9 mouse cellular contexts compared by ENCODE assay signal in genomic region chr6:70956936-70957335, GRCm38 (mm10). TPM values are rescaled to one million over a fixed set of nuclear protein-coding genes. Genes with fewer than 3 reads are reported as not detected.
DNase-seq lines count a peak whose midpoint lies in the region; ATAC-seq and TF ChIP-seq lines count a peak whose summit lies in the region.
"Had no signal": no experiment of that assay in that cellular context is flagged by ENCODE, and none has a peak within 500 bp of the region (broad histone marks: within the 10 kb centered on the region; RNA-seq: fewer than 3 reads in every experiment).

No protein-coding gene starts in this region.

- TF ChIP-seq EP300 in heart, postnatal 0 days (IDR thresholded peaks at IDR 0.05; ENCODE audit: low read depth): no peak
- TF ChIP-seq EP300 in ES-Bruce4 (IDR thresholded peaks at IDR 0.05; ENCODE audit: insufficient read depth, low read depth, low read length): no peak

- H3K36me3 ChIP-seq in heart, postnatal 0 days (replicated peaks; ENCODE audit: control insufficient read depth, insufficient read depth, low read length): no peaks in the 10 kb centered on the region
- H3K36me3 ChIP-seq in ES-Bruce4 (ENCODE audit: control insufficient read depth, insufficient read depth, low read length, poor library complexity, severe bottlenecking): peaks cover 6% of the 10 kb centered on the region; the same call in 1 of the 2 replicates
- no peaks in the 10 kb centered on the region for H3K36me3 ChIP-seq in embryonic facial prominence, embryonic 13.5 days
- no peaks in the 10 kb centered on the region for H3K36me3 ChIP-seq in limb, embryonic 10.5 days
- no peaks in the 10 kb centered on the region for H3K36me3 ChIP-seq in stomach, embryonic 14.5 days (ENCODE audit: control insufficient read depth, insufficient read depth, low read length)

- H3K9me3 ChIP-seq in heart, postnatal 0 days (replicated peaks; ENCODE audit: control insufficient read depth, low read length): no peaks in the 10 kb centered on the region
- H3K9me3 ChIP-seq in ES-Bruce4 (replicated peaks; ENCODE audit: control insufficient read depth, insufficient read depth, low read length, poor library complexity, severe bottlenecking): no peaks in the 10 kb centered on the region
- no peaks in the 10 kb centered on the region for H3K9me3 ChIP-seq in embryonic facial prominence, embryonic 13.5 days
- no peaks in the 10 kb centered on the region for H3K9me3 ChIP-seq in limb, embryonic 10.5 days (replicated peaks)
- no peaks in the 10 kb centered on the region for H3K9me3 ChIP-seq in stomach, embryonic 14.5 days (ENCODE audit: control insufficient read depth, low read depth, low read length)

- TF ChIP-seq CTCF in heart, postnatal 0 days (IDR thresholded peaks at IDR 0.05; ENCODE audit: low read depth): no peak
- no peak for TF ChIP-seq CTCF in ES-Bruce4 (IDR thresholded peaks at IDR 0.05; ENCODE audit: low read depth, low read length)

- peak overlapping the region; percentile 50 for H3K4me2 ChIP-seq in heart, postnatal 0 days (ENCODE audit: low read depth, low read length)
- peak overlapping the region; percentile 94 for H3K4me2 ChIP-seq in embryonic facial prominence, embryonic 13.5 days
- H3K4me2 ChIP-seq in stomach, embryonic 14.5 days (replicated peaks; ENCODE audit: low read depth, low read length): peak overlapping the region; percentile 64

- peaks cover 89% of the 10 kb centered on the region for H3K27me3 ChIP-seq in heart, postnatal 0 days (ENCODE audit: control insufficient read depth, insufficient read depth, low read length)
- peaks cover 16% of the 10 kb centered on the region for H3K27me3 ChIP-seq in ES-Bruce4 (ENCODE audit: control insufficient read depth, insufficient read depth, low read length, poor library complexity, severe bottlenecking)
- peaks cover 79% of the 10 kb centered on the region for H3K27me3 ChIP-seq in embryonic facial prominence, embryonic 13.5 days
- H3K27me3 ChIP-seq in limb, embryonic 10.5 days (ENCODE audit: low read depth, poor library complexity, severe bottlenecking): peaks cover 94% of the 10 kb centered on the region
- peaks cover 39% of the 10 kb centered on the region for H3K27me3 ChIP-seq in stomach, embryonic 14.5 days (ENCODE audit: control insufficient read depth, insufficient read depth, low read length)

- peaks cover 6% of the 10 kb centered on the region; the same call in 1 of the 2 replicates for H3K4me1 ChIP-seq in heart, postnatal 0 days (ENCODE audit: control insufficient read depth, insufficient read depth)
- H3K4me1 ChIP-seq in ES-Bruce4 (ENCODE audit: control insufficient read depth, insufficient read depth, low read length): no peaks in the 10 kb centered on the region
- peaks cover 15% of the 10 kb centered on the region for H3K4me1 ChIP-seq in embryonic facial prominence, embryonic 13.5 days
- peaks cover 13% of the 10 kb centered on the region for H3K4me1 ChIP-seq in limb, embryonic 10.5 days
- peaks cover 7% of the 10 kb centered on the region; the same call in 1 of the 2 replicates for H3K4me1 ChIP-seq in stomach, embryonic 14.5 days (ENCODE audit: control insufficient read depth, insufficient read depth, low read length)

- no peak for ATAC-seq in heart, postnatal 0 days (ENCODE audit: insufficient read depth, low read depth)
- ATAC-seq in embryonic facial prominence, embryonic 13.5 days (ENCODE audit: insufficient number of reproducible peaks, insufficient read depth, low FRiP score, low TSS enrichment, low read depth): 0 out of 2 replicates have a peak, but pooled peaks have one; percentile 7
- no peak for ATAC-seq in stomach, embryonic 14.5 days (ENCODE audit: insufficient number of reproducible peaks, insufficient read depth, low FRiP score, low read depth)

- peak overlapping the region; percentile 36 for H3K4me3 ChIP-seq in heart, postnatal 0 days (ENCODE audit: low read depth, low read length)
- H3K4me3 ChIP-seq in ES-Bruce4 (ENCODE audit: low read depth, low read length): peak overlapping the region; percentile 56
- peak overlapping the region; percentile 53 for H3K4me3 ChIP-seq in embryonic facial prominence, embryonic 13.5 days
- H3K4me3 ChIP-seq in limb, embryonic 10.5 days: peak overlapping the region; percentile 61
- H3K4me3 ChIP-seq in stomach, embryonic 14.5 days (ENCODE audit: low read depth, low read length): peak overlapping the region; percentile 39; the same call in 1 of the 2 replicates

- no peak for DNase-seq in heart, postnatal 0 days (ENCODE audit: low spot score)
- no peak for DNase-seq in heart, postnatal 4 days
- DNase-seq in limb, embryonic 10.5 days (ENCODE audit: low spot score): peak; percentile 55
- no peak for DNase-seq in gastrocnemius, adult 18-20 months (ENCODE audit: low spot score)
- DNase-seq in layer of hippocampus, adult 9-11 months: no peak

- no peak for TF ChIP-seq POLR2A in ES-Bruce4 (IDR thresholded peaks at IDR 0.05; ENCODE audit: insufficient read depth, low read length)

- 2% methylated on average over 34 of the region's 34 CpGs for WGBS in heart, postnatal 0 days
- 2% methylated on average over 34 of the region's 34 CpGs for WGBS in embryonic facial prominence, embryonic 13.5 days
- WGBS in limb, embryonic 10.5 days: under 1% methylated on average over 34 of the region's 34 CpGs
- WGBS in stomach, embryonic 14.5 days: 1% methylated on average over 34 of the region's 34 CpGs

- H3K9ac ChIP-seq in heart, postnatal 0 days (replicated peaks; ENCODE audit: low read depth, low read length): no peak overlapping the region
- peak overlapping the region; percentile 53 for H3K9ac ChIP-seq in ES-Bruce4 (ENCODE audit: low read depth, poor library complexity, severe bottlenecking)
- H3K9ac ChIP-seq in embryonic facial prominence, embryonic 13.5 days: peak overlapping the region; percentile 61
- H3K9ac ChIP-seq in stomach, embryonic 14.5 days (replicated peaks; ENCODE audit: low read depth, low read length): no peak overlapping the region; the same call in 1 of the 2 replicates

- H3K27ac ChIP-seq in heart, postnatal 0 days (ENCODE audit: low read depth): no peak overlapping the region
- H3K27ac ChIP-seq in ES-Bruce4 (ENCODE audit: insufficient read depth, low read length): no peak overlapping the region
- no peak overlapping the region for H3K27ac ChIP-seq in embryonic facial prominence, embryonic 13.5 days
- no peak overlapping the region for H3K27ac ChIP-seq in limb, embryonic 10.5 days
- H3K27ac ChIP-seq in stomach, embryonic 14.5 days (ENCODE audit: low read length): no peak overlapping the region

RNA-seq across cellular contexts. Expression of gene Foxi3, which starts 0.6 kb away (rescaled TPM):
- total RNA-seq in heart, postnatal 0 days (2014; rRNA removed; ENCODE audit: low replicate concordance): not detected in 2 replicates
- polyA plus RNA-seq in heart, postnatal 0 days (2015; fragmentation: Nextera tagmentation; extraction: Ambion mirVana): not detected in 2 replicates
- total RNA-seq in heart, postnatal 4 days (2021): not detected
- polyA plus RNA-seq in ES-Bruce4 (2011; ENCODE audit: insufficient read depth, insufficient read length, low read depth, missing spikeins): 6.3 and 7.0 TPM in 2 replicates
- 1.4 and 1.7 TPM in 2 replicates for polyA plus RNA-seq in embryonic facial prominence, embryonic 13.5 days (2015; fragmentation: Nextera tagmentation; extraction: Ambion mirVana)
- not detected in 2 replicates for polyA plus RNA-seq in limb, embryonic 10.5 days (2016; fragmentation: Nextera tagmentation; extraction: Ambion mirVana)
- polyA plus RNA-seq in stomach, embryonic 14.5 days (2014; fragmentation: Nextera tagmentation; extraction: Ambion mirVana): not detected in 2 replicates
- not detected for total RNA-seq in gastrocnemius, adult 18-20 months (2021)
- total RNA-seq: layer of hippocampus, postnatal 14 days had no signal

RNA-seq across cellular contexts. Expression of gene Tex37, which starts 38.2 kb away (rescaled TPM):
- not detected in 2 replicates for total RNA-seq in heart, postnatal 0 days (2014; rRNA removed; ENCODE audit: low replicate concordance)
- polyA plus RNA-seq in heart, postnatal 0 days (2015; fragmentation: Nextera tagmentation; extraction: Ambion mirVana): not detected in 2 replicates
- total RNA-seq in heart, postnatal 4 days (2021): not detected
- not detected in 2 replicates for polyA plus RNA-seq in ES-Bruce4 (2011; ENCODE audit: insufficient read depth, insufficient read length, low read depth, missing spikeins)
- not detected in 2 replicates for polyA plus RNA-seq in embryonic facial prominence, embryonic 13.5 days (2015; fragmentation: Nextera tagmentation; extraction: Ambion mirVana)
- not detected in 2 replicates for polyA plus RNA-seq in limb, embryonic 10.5 days (2016; fragmentation: Nextera tagmentation; extraction: Ambion mirVana)
- not detected in 2 replicates for polyA plus RNA-seq in stomach, embryonic 14.5 days (2014; fragmentation: Nextera tagmentation; extraction: Ambion mirVana)
- total RNA-seq in gastrocnemius, adult 18-20 months (2021): not detected
- total RNA-seq: layer of hippocampus, postnatal 14 days had no signal

Comparison
In these comparisons a context has a peak if more than half of its experiments do, and no peak if none do; other contexts are left out.
1. H3K9ac ChIP-seq: peak in ES-Bruce4 (single experiment) and embryonic facial prominence, embryonic 13.5 days (single experiment); none in heart, postnatal 0 days (single experiment) and stomach, embryonic 14.5 days (single experiment).
2. Peak in every context shown above with its lines, with median percentiles within 50 percentile points of each other: H3K4me2 ChIP-seq and H3K4me3 ChIP-seq.